Mouse (Mus musculus): ENCODE data around the gene Snap47.

DNA sequence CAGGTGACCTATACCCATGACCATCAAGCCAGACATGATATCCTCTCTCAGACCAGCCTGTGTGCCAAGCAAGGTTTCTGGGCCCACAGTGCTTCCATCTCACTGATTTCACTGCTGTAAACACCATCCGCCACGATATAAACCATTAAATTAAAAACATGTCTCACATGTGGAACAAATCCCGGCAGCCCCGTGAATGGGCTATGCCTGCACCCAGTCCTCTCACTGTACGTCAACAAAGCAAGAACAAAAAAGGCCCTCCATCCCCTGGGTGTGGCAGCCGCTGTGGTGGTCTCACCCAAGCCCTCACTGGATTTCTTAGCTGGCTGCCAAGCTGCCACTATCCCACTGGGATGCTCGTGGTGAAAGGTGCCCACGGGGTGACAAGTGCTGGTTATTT, 51.2 kb downstream of the Snap47 start:
- TF ChIP-seq ETS1 (conservative IDR thresholded peaks at IDR 0.05; ENCODE audit: low read depth, low read length) (no peak), POLR2A (IDR thresholded peaks at IDR 0.05; ENCODE audit: low read depth, low read length) (no peak), CHD1 (IDR thresholded peaks at IDR 0.05; ENCODE audit: low read depth, low read length) (no peak), ZC3H11A (IDR thresholded peaks at IDR 0.05; ENCODE audit: low read depth, low read length) (no peak), USF1 (IDR thresholded peaks at IDR 0.05; ENCODE audit: low read depth, low read length) (no peak)

Data from CH12.LX (cell line).